In the genomic region with DNA sequence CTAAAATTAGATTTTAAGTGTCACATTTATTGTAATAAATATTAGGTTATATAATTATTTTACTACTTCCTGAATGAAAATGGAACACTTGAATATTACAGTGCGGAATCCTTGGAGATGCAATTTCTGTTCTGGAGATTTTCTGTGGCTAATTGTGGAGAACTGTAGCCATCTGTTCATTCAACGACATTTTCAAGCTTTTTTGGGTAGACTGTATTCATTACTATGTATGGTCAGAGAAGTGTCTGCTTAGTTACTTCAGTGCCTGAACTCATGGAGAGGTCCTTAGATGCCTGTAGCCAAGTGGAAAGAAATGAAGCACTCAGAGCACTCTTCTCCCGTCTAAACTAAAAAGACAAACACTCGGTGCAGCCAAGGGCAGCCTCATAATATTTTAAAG, we compare ENCODE assay signal across 20 mouse cellular contexts. TPM values are rescaled to one million over a fixed set of nuclear protein-coding genes. Genes with fewer than 3 reads are reported as not detected.
"Had no signal": no experiment of that assay in that cellular context is flagged by ENCODE, and none has a peak within 500 bp of the region (broad histone marks: within the 10 kb centered on the region; RNA-seq: fewer than 3 reads in every experiment).

No protein-coding gene starts in this region.

- H3K27ac ChIP-seq: kidney, embryonic 15.5 days; limb, embryonic 12.5 days; limb, embryonic 15.5 days; liver, embryonic 14.5 days; macrophage; midbrain, embryonic 12.5 days; midbrain, embryonic 15.5 days; neural tube, embryonic 12.5 days; neural tube, embryonic 15.5 days had no signal

- H3K4me3 ChIP-seq: kidney, embryonic 15.5 days; limb, embryonic 12.5 days; limb, embryonic 15.5 days; midbrain, embryonic 12.5 days; midbrain, embryonic 15.5 days; neural tube, embryonic 12.5 days; neural tube, embryonic 15.5 days had no signal

- DNase-seq: kidney, adult 8-10 months; kidney, postnatal 10 days; kidney, postnatal 36 days; layer of hippocampus, adult 9-11 months; left cerebral cortex, postnatal 4 days; liver, postnatal 0 days; lung, embryonic 14.5 days; thymus, adult 2 months; thymus, postnatal 14 days; thymus, postnatal 4 days had no signal

RNA-seq across cellular contexts. Expression of a gene that starts 38.0 kb away (rescaled TPM):
- total RNA-seq: left cerebral cortex, postnatal 14 days; left cerebral cortex, postnatal 4 days had no signal
